Mouse (Mus musculus) cerebellum, adult 11-12 months (tissue): Measurements from ENCODE around the gene Ston1.

Experiments
- DNase-seq: peaks from one replicate; pipeline ENCODE4 v3.0.0; 2022

Gene Ston1

GRCm38 (mm10) chr17:88588228-88588627 lies 9.3 kb upstream of the Ston1 start:
- DNase-seq: no peak

DNA sequence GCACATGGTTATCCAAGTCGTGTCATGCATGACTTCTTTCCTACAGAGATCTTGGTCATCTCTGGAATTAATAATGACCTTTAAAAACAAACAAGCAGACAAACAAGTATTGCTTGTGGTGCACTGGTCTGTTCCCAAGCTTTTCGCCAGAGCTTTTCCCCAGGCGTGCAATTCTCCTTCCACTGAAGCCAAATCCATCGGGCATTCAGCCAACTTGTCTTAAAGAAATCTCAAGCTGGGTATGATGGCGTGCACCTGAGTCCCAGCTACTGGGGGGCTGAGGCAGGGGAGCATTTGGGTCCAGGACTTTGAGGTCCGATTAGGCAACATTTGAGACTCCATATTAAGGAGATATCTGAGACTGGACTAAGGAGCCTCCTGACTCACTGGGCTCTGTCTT lies 7.2 kb upstream of the Ston1 start:
- no peak for DNase-seq

DNA sequence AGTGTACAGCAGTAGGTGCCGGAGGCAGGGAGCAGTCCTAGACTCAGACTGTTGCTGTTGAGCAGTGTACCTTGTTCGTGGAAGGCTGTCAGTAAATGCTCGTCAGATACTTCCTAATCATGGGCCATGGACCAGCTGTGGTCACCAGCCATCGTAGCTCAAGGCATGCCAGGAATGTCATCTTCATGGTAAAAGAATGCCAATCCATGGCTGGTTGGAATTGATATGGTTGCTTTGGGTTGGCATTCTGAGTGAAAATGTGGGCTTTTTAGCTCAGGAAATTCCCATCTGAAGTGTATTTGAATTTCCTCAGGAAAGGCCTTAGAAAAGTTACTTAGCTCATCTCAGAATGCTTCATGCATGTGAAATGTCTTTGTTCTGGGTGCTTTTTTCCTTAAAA lies 2.4 kb upstream of the Ston1 start:
- no peak for DNase-seq

DNA sequence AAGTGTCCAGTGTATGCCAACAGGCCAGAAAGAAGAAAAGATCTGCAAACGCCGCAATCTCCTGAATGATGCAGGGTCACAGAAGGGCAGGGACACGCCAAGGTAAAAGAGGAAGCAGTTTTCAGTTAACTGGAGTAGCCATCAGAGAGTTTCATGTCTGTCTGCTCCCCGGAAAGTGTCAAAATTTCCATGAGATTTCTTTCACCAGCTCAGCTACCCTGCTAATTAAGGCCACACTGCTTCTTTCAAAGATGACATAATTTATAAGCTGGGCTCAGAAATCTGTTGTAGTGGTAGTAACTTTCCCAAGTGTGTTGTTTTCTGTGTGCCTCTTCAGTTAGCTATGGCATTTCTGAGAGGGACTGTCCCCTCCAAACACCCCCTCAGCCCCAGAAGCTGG lies 1.4 kb upstream of the Ston1 start:
- no peak for DNase-seq

DNA sequence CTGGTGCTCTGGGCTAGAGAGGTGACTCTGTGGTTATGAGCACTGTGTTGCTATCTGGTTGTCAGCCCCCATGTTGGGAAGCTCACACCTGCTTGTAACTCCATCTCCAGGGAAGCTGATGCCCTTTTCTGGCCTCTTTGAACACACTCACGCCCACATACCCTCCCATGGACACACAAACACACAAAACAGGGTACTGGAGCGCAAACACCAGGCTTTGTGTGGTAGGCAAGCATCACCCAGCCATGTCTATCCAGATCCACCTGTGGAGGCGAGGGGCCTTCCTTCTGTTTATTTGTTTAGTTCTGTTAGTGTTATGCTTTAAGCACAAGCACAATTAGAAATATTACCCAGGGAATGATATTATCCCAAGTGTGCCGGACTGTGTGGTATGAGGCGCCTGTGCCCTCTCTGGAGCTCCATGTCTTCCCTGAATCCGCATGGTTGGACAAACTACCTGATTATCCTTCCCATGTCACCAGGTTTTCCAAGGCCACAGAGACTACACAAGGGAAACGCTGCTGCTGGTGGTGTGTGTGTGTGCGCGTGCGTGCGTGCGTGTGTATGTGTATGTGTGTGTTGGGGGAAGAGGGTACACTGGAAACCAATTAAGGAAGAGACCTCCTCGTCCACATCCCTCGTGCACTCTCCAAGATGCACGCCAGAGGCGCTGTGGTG lies 801 bp upstream of the Ston1 start:
- DNase-seq: no peak

DNA sequence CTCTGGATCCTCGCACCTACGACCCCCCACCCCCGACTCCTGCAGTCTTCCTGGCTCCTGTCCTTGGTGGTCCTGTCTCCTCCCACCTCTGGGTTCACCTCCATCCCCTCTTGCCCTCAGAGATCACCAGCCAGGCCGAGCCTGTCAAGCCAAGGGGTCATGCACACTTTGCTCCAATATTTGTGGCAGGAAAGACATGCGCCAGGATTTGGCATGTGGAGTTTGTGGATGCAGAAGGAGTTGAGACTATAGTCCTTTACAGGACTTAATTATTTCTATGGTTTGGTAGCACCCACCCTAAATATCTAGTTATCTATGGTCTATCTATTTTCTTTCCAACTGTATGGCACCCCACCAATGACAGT lies 554 bp downstream of the Ston1 start:
- no peak for DNase-seq

DNA sequence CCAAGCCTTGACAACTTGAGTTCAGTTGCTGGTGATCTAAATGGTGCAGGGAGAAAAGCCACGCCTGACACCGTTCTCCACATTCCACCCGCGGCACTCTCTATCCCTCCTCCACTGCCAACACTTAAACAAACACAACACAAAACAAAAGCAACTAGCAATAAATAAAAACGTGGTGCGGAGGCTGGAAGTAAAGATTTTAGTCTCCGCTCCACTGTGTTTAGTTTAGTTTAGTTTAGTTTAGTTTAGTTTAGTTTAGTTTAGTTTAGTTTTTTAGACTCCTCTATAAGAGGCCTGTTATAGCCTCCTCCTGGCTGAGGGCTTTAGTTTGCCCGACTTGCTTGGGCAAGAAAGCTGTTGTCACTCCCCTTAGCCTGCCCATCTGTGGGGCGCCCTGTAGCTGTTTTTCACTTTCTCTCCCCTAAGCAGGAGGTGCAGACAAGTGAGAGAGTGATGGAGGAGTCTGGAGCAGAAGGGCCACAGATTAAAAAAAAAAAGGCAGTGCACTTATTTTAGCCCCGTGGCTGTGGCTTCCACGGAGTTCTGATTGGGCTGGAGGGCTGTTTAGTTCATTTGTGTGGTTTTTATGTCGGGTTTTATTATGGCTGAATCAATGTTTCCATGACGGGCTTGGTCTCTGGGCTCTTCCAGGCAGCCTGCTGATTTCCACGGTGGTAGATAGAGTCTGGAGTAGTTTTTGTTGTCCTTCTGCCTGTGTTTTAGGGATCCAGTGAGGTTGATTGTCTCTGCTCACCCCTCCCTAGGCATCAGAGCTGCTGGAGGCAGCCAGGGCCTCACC lies 1.3 kb downstream of the Ston1 start:
- no peak for DNase-seq

- no peak for DNase-seq
Observed at GRCm38 (mm10) chr17:88600492-88601026, 3.1 kb downstream of the Ston1 start.

DNA sequence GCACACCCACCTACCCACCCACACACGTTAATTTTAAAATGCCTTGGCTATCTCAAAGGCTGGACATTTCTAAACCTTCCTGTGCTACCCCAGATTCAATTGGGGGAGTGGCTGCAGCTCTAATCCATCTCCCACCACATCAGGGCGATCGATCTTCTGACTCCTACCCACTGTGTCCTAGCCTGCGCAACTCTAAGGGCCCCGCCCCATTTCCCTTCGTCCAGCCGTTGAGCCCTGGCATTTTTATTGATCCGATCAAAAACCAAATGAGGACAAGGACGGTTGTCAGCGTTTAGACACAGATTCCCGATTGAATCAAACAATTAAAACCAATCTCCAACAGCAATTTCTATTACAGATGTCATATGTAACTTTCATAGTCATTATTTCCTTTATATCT lies 6.5 kb downstream of the Ston1 start:
- DNase-seq: no peak

DNA sequence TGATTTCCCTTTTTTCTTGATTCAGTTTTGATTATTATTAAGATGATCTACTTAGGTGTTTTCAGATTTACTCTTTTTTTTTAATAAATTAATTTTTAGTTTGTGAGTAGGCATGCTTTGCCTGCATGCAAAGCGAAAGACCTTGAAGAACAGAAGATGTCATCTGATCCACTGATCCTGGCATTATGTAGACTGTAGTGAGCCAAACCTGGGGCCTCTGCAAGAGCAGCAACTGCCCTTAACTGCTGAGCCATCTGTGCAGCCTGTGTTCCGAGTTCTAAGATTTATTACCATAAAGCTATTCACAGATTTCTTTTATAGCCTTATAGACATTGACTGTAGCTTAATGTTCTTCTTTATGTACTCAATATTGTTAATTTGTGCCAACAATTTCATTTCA lies 8.6 kb downstream of the Ston1 start:
- no peak for DNase-seq

DNA sequence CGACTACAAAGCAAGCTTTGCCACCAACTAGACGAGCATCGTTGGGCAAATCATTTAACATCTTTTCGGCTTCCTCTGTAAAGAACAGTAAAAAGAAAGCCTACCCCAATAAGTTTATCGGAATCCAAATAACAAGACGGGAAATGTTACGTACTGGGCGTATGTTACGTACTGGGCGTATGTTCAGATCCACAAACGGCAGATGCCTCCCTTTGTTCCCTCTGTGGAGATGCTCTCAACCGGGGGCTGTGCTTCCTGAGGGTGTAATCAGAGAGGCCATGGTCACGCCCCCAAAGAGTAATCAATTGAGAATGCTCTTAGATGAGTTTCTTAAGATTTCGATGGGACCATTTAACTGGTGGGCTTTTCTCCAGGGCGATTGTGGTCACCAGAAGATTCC lies 11.9 kb downstream of the Ston1 start:
- DNase-seq: no peak

GRCm38 (mm10) chr17:88611057-88611456 lies 13.6 kb downstream of the Ston1 start:
- DNase-seq: no peak

GRCm38 (mm10) chr17:88613172-88613571 lies 15.7 kb downstream of the Ston1 start:
- DNase-seq: no peak

DNA sequence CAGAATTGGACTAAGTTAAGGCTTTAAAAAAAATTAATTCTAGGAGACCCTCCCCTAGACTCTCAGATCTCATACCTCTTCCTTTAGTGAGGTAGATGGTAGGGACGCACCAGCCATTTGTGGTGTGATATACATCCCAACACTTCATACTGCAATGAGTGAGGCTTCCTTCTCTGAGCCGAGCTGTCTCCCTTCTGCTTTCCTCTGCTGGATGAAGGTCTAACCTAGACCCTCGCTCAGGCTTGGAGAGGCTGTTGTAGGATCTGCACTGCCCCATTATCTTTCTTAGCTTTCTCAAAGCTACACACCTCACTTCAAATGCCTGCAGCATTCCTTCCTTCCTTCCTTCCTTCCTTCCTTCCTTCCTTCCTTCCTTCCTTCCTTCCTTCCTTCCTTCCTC lies 16.2 kb downstream of the Ston1 start:
- DNase-seq: no peak

DNA sequence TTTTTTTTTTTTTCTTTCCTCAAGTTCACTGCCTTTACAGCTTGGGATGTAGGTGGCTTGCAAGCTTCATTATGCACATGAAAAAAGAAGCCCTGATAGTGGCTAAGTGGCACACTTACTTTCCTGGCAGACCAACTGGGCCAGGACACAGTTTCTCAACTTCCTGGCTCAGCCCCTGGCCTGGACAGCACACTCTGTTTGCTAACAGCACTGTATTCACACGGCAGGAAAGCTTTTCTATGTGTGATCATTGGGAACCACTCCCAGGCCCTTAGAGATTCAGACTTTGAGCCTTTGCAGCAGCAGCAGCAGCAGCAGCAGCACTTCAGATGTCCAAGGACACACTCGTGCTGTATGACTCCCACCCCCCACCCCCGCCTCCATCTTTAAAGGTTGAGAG lies 16.8 kb downstream of the Ston1 start:
- no peak for DNase-seq

- DNase-seq: no peak
Observed at GRCm38 (mm10) chr17:88614733-88615132, 17.2 kb downstream of the Ston1 start.

DNA sequence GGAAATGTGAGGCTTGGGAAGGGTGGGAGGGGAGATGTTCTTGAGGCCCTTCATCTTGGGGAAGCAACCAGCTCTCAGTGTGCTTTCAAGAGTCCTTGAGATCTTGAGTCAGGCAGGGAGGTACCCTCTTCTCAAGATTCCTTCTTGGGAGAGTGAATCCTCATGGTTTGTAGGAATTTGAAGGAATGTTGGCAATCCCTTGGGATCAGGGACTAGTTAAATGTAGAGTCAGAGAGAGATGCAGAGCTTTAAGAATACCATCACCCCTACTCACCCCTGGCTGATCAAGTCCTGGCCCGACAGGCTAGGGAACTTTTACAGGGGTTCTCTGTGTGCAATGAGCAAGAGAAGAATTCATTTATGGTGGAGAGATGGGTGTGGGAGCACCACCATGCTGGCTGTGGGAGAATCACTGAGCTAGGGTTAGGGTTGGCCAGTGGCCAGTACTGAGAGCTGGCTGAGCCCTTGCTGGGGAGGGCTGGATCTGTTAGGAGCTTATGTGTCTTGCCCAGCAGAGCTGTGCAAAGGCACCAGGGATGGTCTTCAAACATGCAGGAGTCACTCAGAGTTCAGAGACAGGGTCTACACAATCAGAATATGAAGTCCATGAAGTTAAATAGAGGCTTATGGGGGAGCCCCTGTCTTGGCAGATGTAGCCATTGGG lies 18.1 kb downstream of the Ston1 start:
- no peak for DNase-seq

- no peak for DNase-seq
Observed at GRCm38 (mm10) chr17:88620935-88621334, 23.5 kb downstream of the Ston1 start.

DNA sequence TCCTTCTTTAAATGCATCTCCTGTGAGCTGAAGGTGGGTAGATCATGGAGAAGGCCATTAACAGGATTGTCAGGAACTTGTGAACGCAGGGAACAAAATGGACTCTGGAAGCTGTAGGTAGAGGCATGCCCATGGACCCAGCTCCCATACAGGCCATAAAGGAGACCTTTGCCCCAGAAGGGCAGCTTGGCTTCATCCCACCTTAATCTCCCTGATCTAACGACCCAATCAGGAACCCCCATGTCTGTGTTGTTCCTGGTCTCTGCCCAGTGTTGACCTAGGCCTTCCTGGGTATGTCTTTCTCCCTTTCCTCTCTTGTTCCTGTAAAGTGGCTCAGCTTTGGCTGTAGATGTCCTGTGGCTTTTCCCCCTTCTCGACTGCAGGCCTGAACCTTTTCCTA lies 23.9 kb downstream of the Ston1 start:
- DNase-seq: no peak

DNA sequence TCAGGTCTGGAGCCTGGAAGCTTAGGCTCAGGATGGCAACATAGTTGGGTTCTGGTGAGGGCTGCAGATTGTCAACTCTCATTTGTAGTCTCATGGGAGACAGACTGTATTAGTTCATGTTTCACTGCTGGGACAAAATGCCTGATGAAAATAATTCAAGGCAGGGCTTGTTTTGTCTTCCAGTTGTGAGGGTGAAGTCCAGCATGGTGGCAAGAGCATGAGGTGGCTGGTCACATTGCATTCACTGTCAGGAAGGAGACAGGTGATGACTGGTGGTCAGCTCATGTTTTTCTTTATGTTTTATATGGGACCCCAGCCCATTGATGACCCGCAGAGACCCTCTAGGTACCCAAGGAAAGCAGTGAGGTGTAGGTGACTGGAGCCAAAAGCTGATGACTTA lies 25.2 kb downstream of the Ston1 start:
- no peak for DNase-seq

DNA sequence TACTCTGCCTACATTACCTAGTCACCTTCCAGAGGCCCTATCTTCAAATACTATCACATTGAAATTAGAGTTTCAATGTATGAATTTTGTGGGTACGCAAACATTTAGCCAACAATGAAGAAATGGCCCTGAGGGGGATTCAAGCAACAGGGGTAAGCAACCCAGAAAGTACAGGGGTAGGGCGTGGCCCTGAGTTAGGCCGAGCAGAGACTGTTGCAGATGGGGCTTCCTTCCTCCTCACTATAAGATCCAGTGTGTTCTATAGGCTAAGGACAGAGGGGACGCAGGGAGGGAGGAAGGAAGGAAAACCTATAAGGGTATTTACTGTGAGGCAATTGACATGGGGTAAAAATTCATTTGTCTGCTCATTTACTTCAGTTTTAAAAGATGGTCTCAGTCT lies 26.9 kb downstream of the Ston1 start:
- no peak for DNase-seq

DNA sequence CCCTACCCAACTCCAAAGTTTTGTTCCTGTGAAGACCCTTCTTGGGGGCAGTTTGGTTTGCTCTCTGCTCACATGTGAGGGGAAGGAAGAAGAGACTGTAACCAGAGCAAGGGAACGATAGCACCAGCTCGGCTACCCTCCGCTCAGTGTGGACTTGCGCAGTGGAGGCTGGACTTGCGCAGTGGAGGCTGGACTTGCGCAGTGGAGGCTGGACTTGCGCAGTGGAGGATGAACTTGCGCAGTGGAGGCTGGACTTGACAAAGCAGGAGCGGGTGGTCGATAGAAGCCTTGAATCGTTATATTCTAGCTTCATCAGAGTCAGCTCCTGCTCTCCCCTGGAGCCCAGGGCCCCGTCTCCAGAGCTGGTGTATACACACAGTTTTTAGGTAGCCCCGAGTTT lies 27.9 kb downstream of the Ston1 start:
- no peak for DNase-seq

GRCm38 (mm10) chr17:88625931-88626330 lies 28.4 kb downstream of the Ston1 start:
- no peak for DNase-seq

DNA sequence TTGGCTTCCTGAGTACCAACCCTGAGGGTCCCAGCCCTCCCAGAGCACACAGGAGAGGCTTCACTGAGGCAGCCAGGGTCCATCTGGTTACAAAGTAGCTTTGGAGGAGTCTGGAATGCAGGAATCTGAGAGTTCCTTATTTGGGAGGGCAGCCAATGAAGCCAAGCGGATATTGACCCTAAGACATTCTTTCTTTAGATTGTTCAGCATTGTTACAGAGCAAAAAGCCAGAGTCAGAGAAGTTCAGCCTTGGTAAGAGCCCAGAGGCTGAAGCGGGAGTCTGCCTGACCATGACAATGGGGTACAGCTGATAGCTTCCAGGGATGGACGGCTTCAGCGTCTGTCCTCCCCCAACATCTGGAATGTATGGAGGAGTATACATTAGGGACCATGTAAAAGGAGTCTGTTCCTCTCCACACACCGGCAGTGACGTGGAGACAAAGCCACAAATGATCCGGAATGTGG lies 28.9 kb downstream of the Ston1 start:
- no peak for DNase-seq
